Mouse (Mus musculus) testis, adult 2 months (tissue): Measurements from ENCODE around the gene Tmem132b.

Experiments
- CTCF ChIP-seq: fragments of 200-500 bp; IDR thresholded peaks from 2 replicates; pipeline ENCODE4 v1.5.1; 2012; ENCODE audit warnings: low read depth, mild to moderate bottlenecking, inconsistent platforms, low read length, moderate library complexity; ENCODE audit not compliant: control insufficient read depth, insufficient read depth, insufficient replicate concordance
- POLR2A ChIP-seq: fragments of 200-500 bp; IDR thresholded peaks from 2 replicates; pipeline ENCODE4 v1.6.1; 2012; ENCODE audit warnings: low read depth, mild to moderate bottlenecking, inconsistent platforms, low read length, moderate library complexity; ENCODE audit not compliant: control insufficient read depth

GRCm38 (mm10) chr5:125555732-125556131, 24.2 kb downstream of the Tmem132b start:
- TF ChIP-seq POLR2A (no peak), CTCF (no peak)
